Mouse (Mus musculus): ENCODE data around the gene Lta. TPM values are rescaled to one million over a fixed set of nuclear protein-coding genes. Genes with fewer than 3 reads are reported as not detected.

Gene Lta
- total RNA-seq, 1 experiment from 2014 or later, result not detected

Other genes with a start within 250 kb of the Lta start
- 12.5 to 375 TPM (median 15.8 TPM) in 3 replicates for gene Hspa1b, start 246.1 kb downstream of the Lta start, total RNA-seq (2017)
- 1.4 TPM in 1 of 3 replicates, not detected in the others for gene Gm20481, start 235.4 kb downstream of the Lta start, total RNA-seq (2017)
- 4.9 to 201 TPM (median 8.6 TPM) in 3 replicates for gene Hspa1a, start 233.2 kb downstream of the Lta start, total RNA-seq (2017)
- 1.1 to 1.7 TPM in 2 of 3 replicates, not detected in the other for gene Hspa1l, start 232.6 kb downstream of the Lta start, total RNA-seq (2017)
- 9.3 to 13.9 TPM (median 10.6 TPM) in 3 replicates for gene Lsm2, start 223.5 kb downstream of the Lta start, total RNA-seq (2017)
- 89.9 to 126 TPM (median 116 TPM) in 3 replicates for gene Vars, start 204.4 kb downstream of the Lta start, total RNA-seq (2017)
- not detected in 3 replicates for gene Vwa7, start 188.8 kb downstream of the Lta start, total RNA-seq (2017)
- 1.2 TPM in 1 of 3 replicates, not detected in the others for gene Sapcd1, start 177.3 kb downstream of the Lta start, total RNA-seq (2017)
- 0.76 to 1.6 TPM in 2 of 3 replicates, not detected in the other for gene Msh5, start 158.6 kb downstream of the Lta start, total RNA-seq (2017)
- 356 to 514 TPM (median 477 TPM) in 3 replicates for gene Clic1, start 155.4 kb downstream of the Lta start, total RNA-seq (2017)
- 1.1 TPM in 1 of 3 replicates, not detected in the others for gene Ddah2, start 146.3 kb downstream of the Lta start, total RNA-seq (2017)
- gene Ly6g6c, start 140.0 kb downstream of the Lta start, total RNA-seq (2017), result not detected in 3 replicates
- 0.57 to 3.1 TPM (median 0.75 TPM) in 3 replicates for gene Mpig6b, start 139.2 kb downstream of the Lta start, total RNA-seq (2017)
- not detected in 3 replicates for gene Ly6g6e, start 128.4 kb downstream of the Lta start, total RNA-seq (2017)
- gene Ly6g6d, start 127.3 kb downstream of the Lta start, total RNA-seq (2017), result 2.3 TPM in 1 of 3 replicates, not detected in the others
- gene Ly6g6f, start 119.7 kb downstream of the Lta start, total RNA-seq (2017), result 0.39 TPM in 1 of 3 replicates, not detected in the others
- gene Abhd16a, start 116.1 kb downstream of the Lta start, total RNA-seq (2017), result 24.3 to 47.0 TPM (median 28.3 TPM) in 3 replicates
- not detected in 3 replicates for gene Ly6g5c, start 97.1 kb downstream of the Lta start, total RNA-seq (2017)
- not detected in 3 replicates for gene Ly6g5b, start 89.9 kb downstream of the Lta start, total RNA-seq (2017)
- gene Gpank1, start 83.9 kb downstream of the Lta start, total RNA-seq (2017), result 62.4 to 126 TPM (median 65.8 TPM) in 3 replicates
- gene Csnk2b, start 83.3 kb downstream of the Lta start, total RNA-seq (2017), result 188 to 293 TPM (median 226 TPM) in 3 replicates
- gene D17H6S53E, start 79.0 kb downstream of the Lta start, total RNA-seq (2017), result 33.5 to 43.7 TPM (median 42.6 TPM) in 3 replicates
- 1.4 TPM in 1 of 3 replicates, not detected in the others for gene Apom, start 73.3 kb downstream of the Lta start, total RNA-seq (2017)
- 72.4 to 192 TPM (median 104 TPM) in 3 replicates for gene Bag6, start 70.2 kb downstream of the Lta start, total RNA-seq (2017)
- 21.3 to 57.6 TPM (median 32.1 TPM) in 3 replicates for gene Prrc2a, start 40.5 kb downstream of the Lta start, total RNA-seq (2017)
- 20.7 to 64.8 TPM (median 31.9 TPM) in 3 replicates for gene Aif1, start 29.3 kb downstream of the Lta start, total RNA-seq (2017)
- 763 to 1,006 TPM (median 964 TPM) in 3 replicates for gene Lst1, start 16.9 kb downstream of the Lta start, total RNA-seq (2017)
- gene Ltb, start 10.9 kb downstream of the Lta start, total RNA-seq (2017), result 38.1 to 48.1 TPM (median 38.4 TPM) in 3 replicates
- 37.0 to 62.7 TPM (median 38.1 TPM) in 3 replicates for gene Tnf, start 3.3 kb downstream of the Lta start, total RNA-seq (2017)
- 0.64 to 2.9 TPM (median 2.7 TPM) in 3 replicates for gene Gm16181, start 15.5 kb upstream of the Lta start, total RNA-seq (2017)
- 1.4 to 6.5 TPM (median 2.6 TPM) in 3 replicates for gene Atp6v1g2, start 28.3 kb upstream of the Lta start, total RNA-seq (2017)
- 3.6 to 10.9 TPM (median 5.1 TPM) in 3 replicates for gene Nfkbil1, start 30.4 kb upstream of the Lta start, total RNA-seq (2017)
- 98.8 to 141 TPM (median 101 TPM) in 3 replicates for gene Ddx39b, start 36.4 kb upstream of the Lta start, total RNA-seq (2017)
- gene H2-D1, start 57.4 kb upstream of the Lta start, total RNA-seq (2017), result 2,987 to 4,272 TPM (median 3,836 TPM) in 3 replicates
- gene H2-Q1, start 115.1 kb upstream of the Lta start, total RNA-seq (2017), result 0.11 to 0.38 TPM in 2 of 3 replicates, not detected in the other
- gene H2-Q2, start 136.9 kb upstream of the Lta start, total RNA-seq (2017), result not detected in 3 replicates
- gene H2-Q4, start 174.3 kb upstream of the Lta start, total RNA-seq (2017), result 159 to 219 TPM (median 177 TPM) in 3 replicates
- gene H2-Q6, start 219.5 kb upstream of the Lta start, total RNA-seq (2017), result 235 to 503 TPM (median 268 TPM) in 3 replicates
- 209 to 404 TPM (median 224 TPM) in 3 replicates for gene H2-Q7, start 233.8 kb upstream of the Lta start, total RNA-seq (2017)

Measured in monocyte, adult 5-6 weeks (primary cell).